Mouse (Mus musculus): ENCODE data around the gene Olfr311.
"Not testable (repeated sequence)": the region's sequence is repeated elsewhere in the genome, so short reads cannot be mapped to it uniquely, and the experiment has no call there.

The Olfr311 gene

GRCm38 (mm10) chr11:58838951-58839350 lies at the start of gene Olfr311:
Gene Olfr311, plus strand, starts transcription at chr11:58839251.
- DNase-seq (ENCODE audit: low spot score): not testable (repeated sequence)

- DNase-seq (ENCODE audit: low spot score): no peak
Measured at GRCm38 (mm10) chr11:58789532-58789931, 49.5 kb upstream of the Olfr311 start.

- no peak for DNase-seq (ENCODE audit: low spot score)
Measured at GRCm38 (mm10) chr11:58790053-58790452, 49.0 kb upstream of the Olfr311 start.

GRCm38 (mm10) chr11:58790646-58791045 lies 48.4 kb upstream of the Olfr311 start:
- DNase-seq (ENCODE audit: low spot score): no peak

- DNase-seq (ENCODE audit: low spot score): no peak
Measured at GRCm38 (mm10) chr11:58795856-58796255, 43.2 kb upstream of the Olfr311 start.

GRCm38 (mm10) chr11:58796850-58797249 lies 42.2 kb upstream of the Olfr311 start:
- no peak for DNase-seq (ENCODE audit: low spot score)

- no peak for DNase-seq (ENCODE audit: low spot score)
Measured at GRCm38 (mm10) chr11:58799747-58800146, 39.3 kb upstream of the Olfr311 start.

- DNase-seq (ENCODE audit: low spot score): no peak
Measured at GRCm38 (mm10) chr11:58801558-58802228, 37.4 kb upstream of the Olfr311 start, which contains the start of gene Fam183b. Gene Fam183b, minus strand, starts transcription at chr11:58801960.

GRCm38 (mm10) chr11:58803871-58804270 lies 35.2 kb upstream of the Olfr311 start:
- DNase-seq (ENCODE audit: low spot score): no peak

GRCm38 (mm10) chr11:58804393-58804792 lies 34.7 kb upstream of the Olfr311 start:
- no peak for DNase-seq (ENCODE audit: low spot score)

GRCm38 (mm10) chr11:58812001-58812400 lies 27.1 kb upstream of the Olfr311 start:
- DNase-seq (ENCODE audit: low spot score): peak; percentile 9

GRCm38 (mm10) chr11:58814700-58815099 lies 24.4 kb upstream of the Olfr311 start, which contains the start of gene Olfr313:
Gene Olfr313, plus strand, starts transcription at chr11:58815000.
- DNase-seq (ENCODE audit: low spot score): not testable (repeated sequence)

- no peak for DNase-seq (ENCODE audit: low spot score)
Measured at GRCm38 (mm10) chr11:58815676-58816075, 23.4 kb upstream of the Olfr311 start.

GRCm38 (mm10) chr11:58828937-58829336 lies 10.1 kb upstream of the Olfr311 start, which contains the start of gene Olfr312:
Gene Olfr312, plus strand, starts transcription at chr11:58829237.
- not testable (repeated sequence) for DNase-seq (ENCODE audit: low spot score)

GRCm38 (mm10) chr11:58829764-58830163 lies 9.3 kb upstream of the Olfr311 start:
- no peak for DNase-seq (ENCODE audit: low spot score)

- DNase-seq (ENCODE audit: low spot score): not testable (repeated sequence)
Measured at GRCm38 (mm10) chr11:58832541-58832940, 6.5 kb upstream of the Olfr311 start.

GRCm38 (mm10) chr11:58846919-58847461 lies 7.9 kb downstream of the Olfr311 start, which contains the start of gene Gm12258:
Gene Gm12258, plus strand, starts transcription at chr11:58847158.
- peak; percentile 84 for DNase-seq (ENCODE audit: low spot score)

GRCm38 (mm10) chr11:58847636-58848035 lies 8.6 kb downstream of the Olfr311 start:
- DNase-seq (ENCODE audit: low spot score): no peak

- DNase-seq (ENCODE audit: low spot score): no peak
Measured at GRCm38 (mm10) chr11:58849731-58850130, 10.7 kb downstream of the Olfr311 start.

- no peak for DNase-seq (ENCODE audit: low spot score)
Measured at GRCm38 (mm10) chr11:58860744-58861143, 21.7 kb downstream of the Olfr311 start.

- peak; percentile 72 for DNase-seq (ENCODE audit: low spot score)
Measured at GRCm38 (mm10) chr11:58867039-58867953, 28.2 kb downstream of the Olfr311 start, which contains the start of gene 2810021J22Rik. Gene 2810021J22Rik, plus strand, starts transcription at chr11:58867216.

GRCm38 (mm10) chr11:58867954-58868330 lies 28.9 kb downstream of the Olfr311 start:
- DNase-seq (ENCODE audit: low spot score): no peak
